Mouse (Mus musculus) gastrocnemius, adult 18-20 months (tissue): ENCODE data around the gene Adgb. TPM values are rescaled to one million over a fixed set of nuclear protein-coding genes. Genes with fewer than 3 reads are reported as not detected.
A peak's percentile ranks its signal among the peaks of the same experiment; 100 is the strongest.

Source experiments
- DNase-seq: peaks from one replicate; pipeline ENCODE4 v3.0.0; 2021; ENCODE audit warnings: low spot score
- total RNA-seq, 2 experiments: library from RNA; stranded (reverse); gene quantifications; 2 replicates each; pipeline ENCODE4 v1.2.3; 2021

Gene Adgb
- total RNA-seq, 2 experiments from 2014 or later: 0.05 TPM; not detected in 1

GRCm38 (mm10) chr10:10352184-10352583, 119.9 kb downstream of the Adgb start:
- DNase-seq: no peak

DNA sequence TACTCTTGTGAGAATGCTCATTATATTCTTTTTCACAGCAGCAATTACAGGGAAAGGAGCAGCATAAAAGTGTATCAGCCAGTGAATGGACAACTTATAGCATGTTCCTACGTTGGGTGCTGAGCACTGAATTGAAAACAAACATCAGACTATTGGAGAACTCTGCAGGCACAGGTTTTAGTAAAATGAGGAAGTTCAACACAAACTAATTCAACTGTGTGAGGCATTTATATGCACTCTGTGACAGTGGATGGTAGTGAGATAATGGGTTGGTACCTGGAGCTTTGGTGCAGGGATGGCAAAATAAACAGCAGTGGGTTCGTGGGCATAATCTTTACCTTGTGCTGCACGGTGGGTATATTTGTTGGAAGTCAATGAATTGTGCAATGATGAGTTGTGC, 121.6 kb downstream of the Adgb start:
- no peak for DNase-seq

GRCm38 (mm10) chr10:10343930-10344329, 128.2 kb downstream of the Adgb start:
- no peak for DNase-seq

GRCm38 (mm10) chr10:10325560-10325959, 146.6 kb downstream of the Adgb start:
- peak; percentile 52 for DNase-seq

GRCm38 (mm10) chr10:10322961-10323360, 149.2 kb downstream of the Adgb start:
- no peak for DNase-seq

- DNase-seq: peak; percentile 80
Observed at GRCm38 (mm10) chr10:10321119-10321781, 150.9 kb downstream of the Adgb start.

DNA sequence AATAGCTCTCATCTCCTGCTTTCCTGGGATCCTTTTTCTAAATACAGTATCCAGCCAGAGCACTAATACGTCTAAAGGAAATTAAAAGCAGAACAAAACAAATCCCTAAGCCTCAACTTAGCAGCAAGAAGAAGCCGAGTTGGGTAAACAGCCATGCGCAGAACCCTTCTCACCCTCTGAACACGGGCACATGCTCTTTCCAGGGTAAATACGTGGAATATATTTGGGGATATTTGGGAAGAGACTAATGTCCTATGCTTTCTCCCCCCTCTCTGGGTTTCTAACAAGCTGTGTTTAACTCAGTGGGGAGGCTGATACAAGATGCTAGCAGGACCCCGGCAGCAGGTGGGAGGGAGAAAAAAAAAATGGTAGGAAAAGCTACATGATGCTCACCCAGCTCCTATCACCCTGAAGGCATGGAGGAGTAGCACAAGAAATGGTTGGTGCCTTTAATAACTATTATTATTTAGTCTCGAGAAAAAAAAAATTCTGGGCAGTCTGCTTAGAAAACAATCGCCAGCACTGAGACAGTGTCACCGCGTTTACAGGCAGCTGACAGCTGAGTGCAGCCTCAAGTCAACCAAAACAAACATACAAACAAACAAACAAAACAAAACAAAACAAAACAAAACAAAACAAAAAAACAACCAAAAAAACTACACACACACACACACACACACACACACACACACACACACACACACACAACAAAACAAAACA, 151.6 kb downstream of the Adgb start:
- no peak for DNase-seq

DNA sequence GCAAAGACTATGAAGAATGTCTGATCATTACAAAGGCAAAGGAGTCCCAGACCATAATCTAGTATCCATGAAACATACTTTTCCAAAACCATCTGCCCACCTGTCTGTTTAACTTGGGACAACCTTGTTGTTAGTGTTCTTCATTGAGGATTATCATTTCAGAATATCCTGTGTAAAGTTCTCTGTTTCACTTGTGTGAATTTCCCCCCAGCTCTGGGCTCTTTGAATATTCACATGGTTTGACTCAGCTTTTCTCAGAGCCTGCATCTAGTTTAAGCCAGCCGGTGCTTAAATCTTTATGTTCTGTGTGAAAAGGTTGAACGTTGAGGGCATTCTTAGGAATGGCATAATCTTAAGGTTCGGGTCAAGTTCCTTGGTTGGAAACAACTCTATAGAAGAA, 154.0 kb downstream of the Adgb start:
- no peak for DNase-seq

GRCm38 (mm10) chr10:10315631-10316030, 156.5 kb downstream of the Adgb start:
- DNase-seq: no peak

- no peak for DNase-seq
Observed at GRCm38 (mm10) chr10:10314521-10314920, 157.6 kb downstream of the Adgb start.

DNA sequence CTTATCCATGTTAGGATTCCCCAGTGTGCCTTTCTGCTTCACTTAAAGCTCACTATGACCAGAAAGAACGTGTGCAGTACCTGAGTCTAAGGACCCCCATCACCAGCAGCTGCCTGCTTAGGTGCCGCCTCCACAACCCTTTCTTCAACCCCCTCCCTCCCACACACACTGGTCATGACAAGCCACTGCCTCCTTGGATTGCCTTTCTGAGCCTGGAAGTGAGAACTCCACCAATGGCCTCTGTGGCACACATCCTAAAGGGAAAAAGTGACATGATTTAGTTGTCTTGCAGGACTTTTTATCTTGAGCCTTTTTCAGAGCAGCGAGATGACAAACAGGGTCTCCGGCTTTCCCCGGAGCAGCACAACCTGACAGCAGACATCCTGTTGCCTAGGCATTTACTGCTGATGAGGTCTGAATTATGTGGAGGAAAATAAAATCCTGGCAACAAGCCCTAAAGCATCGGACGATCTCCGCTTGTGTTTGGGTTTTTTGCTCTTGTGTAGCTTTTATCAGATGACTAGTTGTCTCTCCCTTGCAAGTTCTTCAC, 162.2 kb downstream of the Adgb start:
- no peak for DNase-seq

DNA sequence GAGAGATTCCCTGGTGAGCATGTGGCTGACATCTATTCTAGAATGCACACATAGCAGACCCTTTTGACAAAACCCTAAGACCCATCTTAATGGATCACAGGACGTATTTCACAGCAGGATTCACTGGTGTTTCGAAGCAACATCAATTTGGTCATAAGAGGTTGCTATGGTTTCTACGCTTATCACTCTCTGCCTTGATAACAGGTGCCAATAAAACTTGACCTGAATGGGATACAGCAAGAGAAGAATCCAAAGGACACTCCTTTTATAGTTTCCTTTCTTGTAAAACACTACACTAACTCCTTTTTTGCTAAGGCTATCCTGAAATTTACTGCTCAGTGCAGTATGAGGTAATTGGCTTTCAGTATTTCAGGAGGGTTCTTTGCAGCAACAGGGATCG, 163.1 kb downstream of the Adgb start:
- no peak for DNase-seq

- DNase-seq: no peak
Observed at GRCm38 (mm10) chr10:10307384-10307783, 164.7 kb downstream of the Adgb start.

- DNase-seq: no peak
Observed at GRCm38 (mm10) chr10:10304370-10304769, 167.8 kb downstream of the Adgb start.

- DNase-seq: no peak
Observed at GRCm38 (mm10) chr10:10301692-10302091, 170.4 kb downstream of the Adgb start.

DNA sequence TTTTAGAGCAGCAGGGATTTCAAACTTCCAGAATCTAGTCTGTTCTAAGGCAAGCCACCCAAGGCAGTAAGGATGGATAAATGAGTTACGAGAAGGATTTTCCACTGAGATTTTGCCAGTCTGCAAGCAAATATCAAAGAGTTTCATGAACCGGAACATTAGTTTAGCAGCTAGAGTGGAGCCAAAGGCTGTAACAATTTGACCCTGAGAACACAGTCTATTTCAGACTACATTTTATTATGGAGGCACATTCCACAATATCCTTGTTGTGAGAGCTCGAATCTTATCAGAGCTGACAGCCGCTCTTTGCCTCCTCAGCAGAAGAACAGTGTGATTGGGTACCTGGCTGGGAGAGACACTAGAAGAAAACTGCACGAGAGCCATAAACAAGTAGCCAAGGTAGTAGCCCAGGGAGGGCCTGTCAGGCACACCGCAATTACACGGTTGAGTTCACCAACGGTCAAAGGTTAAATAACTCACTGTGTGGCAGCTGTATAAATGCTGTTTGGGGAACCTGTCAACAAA, 171.1 kb downstream of the Adgb start:
- no peak for DNase-seq

DNA sequence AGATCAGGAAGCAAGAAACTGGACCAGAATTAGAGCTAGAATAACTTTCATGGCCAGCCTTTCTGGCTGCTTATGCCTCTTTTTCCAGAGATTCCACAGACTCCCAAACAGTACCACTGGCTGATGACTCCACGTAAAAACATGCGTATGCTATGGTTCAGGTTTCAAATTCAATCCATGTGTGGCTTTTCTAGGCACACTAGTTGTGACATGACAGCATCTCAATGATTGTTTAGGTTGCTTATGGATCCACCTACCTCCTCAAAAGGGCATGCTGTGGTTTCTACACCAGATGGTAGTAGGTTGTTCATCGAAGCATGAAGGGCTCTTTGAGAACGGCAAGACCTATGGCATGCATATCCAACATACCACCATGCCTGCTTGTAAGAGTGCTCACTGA, 172.1 kb downstream of the Adgb start:
- no peak for DNase-seq

GRCm38 (mm10) chr10:10287221-10287867, 184.8 kb downstream of the Adgb start:
- DNase-seq: no peak
